Mouse (Mus musculus) embryonic facial prominence, embryonic 15.5 days (tissue): Measurements from ENCODE around the gene Col4a2. TPM values are rescaled to one million over a fixed set of nuclear protein-coding genes. Genes with fewer than 3 reads are reported as not detected.

Experiments
- ATAC-seq: fragments of 200-750 bp; cut with Nextera tagmentation; 2 replicates; pipeline ENCODE4 v1.8.0; 2017; ENCODE audit warnings: low read depth, moderate TSS enrichment; ENCODE audit not compliant: insufficient number of reproducible peaks, low FRiP score, low TSS enrichment
- H3K27ac ChIP-seq: fragments of 300-500 bp; sonication (generic); replicated peaks from 2 replicates; pipeline ENCODE4 v1.5.1; 2015; ENCODE audit warnings: mild to moderate bottlenecking, inconsistent platforms
- H3K27me3 ChIP-seq: fragments of 300-500 bp; sonication (generic); 2 replicates; pipeline ENCODE4 v1.6.1; 2015; ENCODE audit warnings: inconsistent platforms
- H3K36me3 ChIP-seq: fragments of 300-500 bp; sonication (generic); 2 replicates; pipeline ENCODE4 v1.6.1; 2015; ENCODE audit warnings: mild to moderate bottlenecking, inconsistent platforms
- H3K4me1 ChIP-seq: fragments of 300-500 bp; sonication (generic); 2 replicates; pipeline ENCODE4 v1.6.1; 2015; ENCODE audit warnings: inconsistent platforms
- H3K4me2 ChIP-seq: fragments of 300-500 bp; sonication (generic); replicated peaks from 2 replicates; pipeline ENCODE4 v1.6.1; 2015; ENCODE audit warnings: mild to moderate bottlenecking, inconsistent platforms
- H3K4me3 ChIP-seq: fragments of 300-500 bp; sonication (generic); replicated peaks from 2 replicates; pipeline ENCODE4 v1.5.1; 2015; ENCODE audit warnings: mild to moderate bottlenecking, inconsistent platforms
- H3K9ac ChIP-seq: fragments of 300-500 bp; sonication (generic); 2 replicates; pipeline ENCODE4 v1.6.1; 2015; ENCODE audit warnings: inconsistent platforms
- H3K9me3 ChIP-seq: fragments of 300-500 bp; sonication (generic); replicated peaks from 2 replicates; pipeline ENCODE4 v1.6.1; 2016; ENCODE audit warnings: inconsistent platforms
- WGBS: fragments of 180-500 bp; shearing (Covaris S2); methylation state at CpG from one replicate; pipeline ENCODE4 v1.1.7; 2015; 5-methylcytosine and 5-hydroxymethylcytosine counted together
- polyA plus RNA-seq: library from polyadenylated mRNA; unstranded; fragments of >200 nt; fragmentation: Nextera tagmentation; extraction: Ambion mirVana; gene quantifications from 2 replicates; pipeline ENCODE4 v1.2.1, GENCODE M21; 2015

The Col4a2 gene
- polyA plus RNA-seq, 1 experiment from 2014 or later = 86.9 TPM

GRCm38 (mm10) chr8:11401183-11401582 is 88.6 kb downstream of the Col4a2 start:
- H3K36me3 ChIP-seq = peaks cover 17% of the 10 kb centered on the region
- no peaks in the 10 kb centered on the region for H3K27me3 ChIP-seq
- H3K4me1 ChIP-seq = peaks cover 25% of the 10 kb centered on the region
- H3K9ac ChIP-seq = no peak overlapping the region
- no peaks in the 10 kb centered on the region for H3K9me3 ChIP-seq
- H3K4me3 ChIP-seq = no peak overlapping the region
- no peak for ATAC-seq
- 96% methylated on average over 5 of the region's 5 CpGs for WGBS
- no peak overlapping the region for H3K27ac ChIP-seq
- H3K4me2 ChIP-seq = no peak overlapping the region

GRCm38 (mm10) chr8:11402220-11402619 is 89.6 kb downstream of the Col4a2 start:
- peaks cover 30% of the 10 kb centered on the region for H3K4me1 ChIP-seq
- H3K9ac ChIP-seq = no peak overlapping the region
- no peak overlapping the region for H3K4me2 ChIP-seq
- H3K27ac ChIP-seq = no peak overlapping the region
- H3K36me3 ChIP-seq = peaks cover 18% of the 10 kb centered on the region
- H3K4me3 ChIP-seq = no peak overlapping the region
- 73% methylated on average over 4 of the region's 4 CpGs for WGBS
- no peaks in the 10 kb centered on the region for H3K9me3 ChIP-seq
- ATAC-seq = no peak
- H3K27me3 ChIP-seq = no peaks in the 10 kb centered on the region

GRCm38 (mm10) chr8:11403813-11404212 is 91.2 kb downstream of the Col4a2 start:
- H3K27ac ChIP-seq = no peak overlapping the region
- no peak for ATAC-seq
- H3K9ac ChIP-seq = no peak overlapping the region
- H3K9me3 ChIP-seq = no peaks in the 10 kb centered on the region
- H3K4me1 ChIP-seq = peaks cover 26% of the 10 kb centered on the region
- H3K4me3 ChIP-seq = no peak overlapping the region
- WGBS = 89% methylated on average over 9 of the region's 9 CpGs
- no peaks in the 10 kb centered on the region for H3K27me3 ChIP-seq
- H3K4me2 ChIP-seq = no peak overlapping the region
- peaks cover 28% of the 10 kb centered on the region for H3K36me3 ChIP-seq

GRCm38 (mm10) chr8:11404614-11405013 is 92.0 kb downstream of the Col4a2 start:
- Histone ChIP-seq H3K4me3 (no peak overlapping the region), H3K27me3 (no peaks in the 10 kb centered on the region), H3K36me3 (peaks cover 32% of the 10 kb centered on the region), H3K4me2 (no peak overlapping the region), H3K4me1 (peaks cover 23% of the 10 kb centered on the region; the same call in 1 of the 2 replicates), H3K9ac (no peak overlapping the region), H3K27ac (peak overlapping the region; percentile 35; the same call in 1 of the 2 replicates), H3K9me3 (no peaks in the 10 kb centered on the region)
- WGBS = 31% methylated on average over 4 of the region's 4 CpGs
- ATAC-seq = no peak

- H3K9me3 ChIP-seq = no peaks in the 10 kb centered on the region
- no peak overlapping the region for H3K9ac ChIP-seq
- WGBS = 49% methylated on average over 13 of the region's 13 CpGs
- H3K4me3 ChIP-seq = no peak overlapping the region
- ATAC-seq = peak; percentile 71
- H3K36me3 ChIP-seq = peaks cover 35% of the 10 kb centered on the region
- H3K4me2 ChIP-seq = no peak overlapping the region
- peaks cover 15% of the 10 kb centered on the region for H3K4me1 ChIP-seq
- no peaks in the 10 kb centered on the region for H3K27me3 ChIP-seq
- peak overlapping the region; percentile 35; the same call in 1 of the 2 replicates for H3K27ac ChIP-seq
These were observed 93.3 kb downstream of the Col4a2 start for GRCm38 (mm10) chr8:11405722-11406481.

GRCm38 (mm10) chr8:11411504-11412124 is 99.0 kb downstream of the Col4a2 start:
- no peaks in the 10 kb centered on the region for H3K27me3 ChIP-seq
- 34% methylated on average over 12 of the region's 12 CpGs for WGBS
- H3K9ac ChIP-seq = no peak overlapping the region
- H3K4me2 ChIP-seq = no peak overlapping the region
- peak overlapping the region; percentile 29 for H3K27ac ChIP-seq
- H3K9me3 ChIP-seq = no peaks in the 10 kb centered on the region
- peak; percentile 43; the same call in 1 of the 2 replicates for ATAC-seq
- H3K36me3 ChIP-seq = peaks cover 30% of the 10 kb centered on the region
- H3K4me3 ChIP-seq = no peak overlapping the region
- peaks cover 37% of the 10 kb centered on the region for H3K4me1 ChIP-seq

- H3K9me3 ChIP-seq = no peaks in the 10 kb centered on the region
- ATAC-seq = no peak
- no peaks in the 10 kb centered on the region for H3K27me3 ChIP-seq
- peaks cover 34% of the 10 kb centered on the region for H3K4me1 ChIP-seq
- peak overlapping the region; percentile 29 for H3K27ac ChIP-seq
- H3K9ac ChIP-seq = no peak overlapping the region
- WGBS = 42% methylated on average over 5 of the region's 5 CpGs
- peaks cover 28% of the 10 kb centered on the region for H3K36me3 ChIP-seq
- no peak overlapping the region for H3K4me2 ChIP-seq
- H3K4me3 ChIP-seq = no peak overlapping the region
These were observed 99.8 kb downstream of the Col4a2 start for GRCm38 (mm10) chr8:11412450-11412849.

- Histone ChIP-seq H3K9me3 (no peaks in the 10 kb centered on the region), H3K4me1 (peaks cover 41% of the 10 kb centered on the region), H3K27me3 (no peaks in the 10 kb centered on the region), H3K9ac (no peak overlapping the region), H3K27ac (no peak overlapping the region), H3K36me3 (peaks cover 15% of the 10 kb centered on the region; the same call in 1 of the 2 replicates), H3K4me2 (no peak overlapping the region), H3K4me3 (no peak overlapping the region)
- 53% methylated on average over 8 of the region's 8 CpGs for WGBS
- no peak for ATAC-seq
These were observed 101.7 kb downstream of the Col4a2 start for GRCm38 (mm10) chr8:11414304-11414703.

- H3K4me2 ChIP-seq = no peak overlapping the region
- 87% methylated on average over 10 of the region's 10 CpGs for WGBS
These were observed 102.5 kb downstream of the Col4a2 start for GRCm38 (mm10) chr8:11415089-11415488.

GRCm38 (mm10) chr8:11417762-11418161 is 105.2 kb downstream of the Col4a2 start:
- no peak for ATAC-seq
- no peak overlapping the region for H3K4me3 ChIP-seq
- WGBS = 58% methylated on average over 13 of the region's 13 CpGs

More at GRCm38 (mm10) chr8:11415089-11415488, 102.5 kb downstream of the Col4a2 start:
- no peak overlapping the region for H3K4me3 ChIP-seq
- no peaks in the 10 kb centered on the region for H3K9me3 ChIP-seq
- peaks cover 13% of the 10 kb centered on the region; the same call in 1 of the 2 replicates for H3K36me3 ChIP-seq
- no peak for ATAC-seq
- no peak overlapping the region for H3K27ac ChIP-seq
- no peak overlapping the region for H3K9ac ChIP-seq
- peaks cover 45% of the 10 kb centered on the region for H3K4me1 ChIP-seq
- no peaks in the 10 kb centered on the region for H3K27me3 ChIP-seq

GRCm38 (mm10) chr8:11419232-11419631 is 106.6 kb downstream of the Col4a2 start:
- Histone ChIP-seq H3K27me3 (no peaks in the 10 kb centered on the region), H3K9me3 (no peaks in the 10 kb centered on the region), H3K36me3 (peaks cover 24% of the 10 kb centered on the region; the same call in 1 of the 2 replicates), H3K4me3 (no peak overlapping the region), H3K27ac (peak overlapping the region; percentile 66; the same call in 1 of the 2 replicates), H3K9ac (no peak overlapping the region), H3K4me2 (no peak overlapping the region), H3K4me1 (peaks cover 11% of the 10 kb centered on the region)
- peak; percentile 75 for ATAC-seq
- WGBS = 28% methylated on average over 6 of the region's 6 CpGs

More at GRCm38 (mm10) chr8:11417762-11418161, 105.2 kb downstream of the Col4a2 start:
- H3K9me3 ChIP-seq = no peaks in the 10 kb centered on the region
- no peaks in the 10 kb centered on the region for H3K27me3 ChIP-seq
- H3K36me3 ChIP-seq = peaks cover 18% of the 10 kb centered on the region; the same call in 1 of the 2 replicates
- H3K4me1 ChIP-seq = peaks cover 23% of the 10 kb centered on the region
- no peak overlapping the region for H3K9ac ChIP-seq
- peak overlapping the region; percentile 34; the same call in 1 of the 2 replicates for H3K27ac ChIP-seq
- H3K4me2 ChIP-seq = no peak overlapping the region
